Mouse (Mus musculus) adrenal gland, adult 18-20 months (tissue): ENCODE measurements at regions not wholly inside any gene's neighbourhood (a gene's known extent, or its start where the extent isn't known, plus 50 kb on each side); places are given as distances from the start of the nearest gene placed in this dataset.

ENCODE experiments used
- DNase-seq, 2 experiments: peaks; one replicate each; pipeline ENCODE4 v3.0.0; 2021 to 2022; ENCODE audit warnings: low spot score in 2 of 2

DNA sequence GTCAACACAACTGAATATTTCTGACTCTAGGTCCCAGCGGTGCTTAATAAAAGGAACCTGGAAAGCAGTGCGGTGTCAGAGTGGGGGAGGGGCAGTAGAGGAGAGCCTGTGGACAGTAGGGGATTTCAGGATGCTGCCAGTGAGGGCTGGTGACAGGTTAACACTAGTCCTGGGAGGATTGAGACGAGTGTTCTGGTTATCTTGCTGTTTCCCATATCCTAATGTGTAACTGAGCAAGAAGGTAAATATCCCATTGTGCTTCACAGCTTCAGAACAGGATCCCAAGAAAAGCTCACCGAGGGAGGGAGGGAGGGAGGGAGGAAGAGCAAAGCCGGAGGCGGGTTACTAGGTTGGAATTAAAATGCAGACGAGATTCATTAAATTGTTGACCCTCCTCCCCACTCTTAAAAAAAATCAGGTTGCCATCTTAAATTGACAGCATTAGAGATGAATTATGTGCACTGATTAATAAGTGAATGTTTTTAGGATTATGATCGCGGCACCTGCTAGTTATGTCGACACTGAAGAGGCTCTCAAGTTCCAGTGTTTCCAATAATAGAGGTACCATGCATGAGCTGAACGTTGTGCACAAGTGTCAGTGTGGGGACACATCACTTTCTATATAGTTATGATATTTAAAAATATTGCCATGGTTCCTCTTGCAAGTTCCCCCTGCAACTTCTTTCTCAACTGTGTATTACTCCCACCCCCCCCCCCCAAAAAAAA lies 1053.3 kb downstream of the 5730522E02Rik start:
- DNase-seq, result no peak

DNA sequence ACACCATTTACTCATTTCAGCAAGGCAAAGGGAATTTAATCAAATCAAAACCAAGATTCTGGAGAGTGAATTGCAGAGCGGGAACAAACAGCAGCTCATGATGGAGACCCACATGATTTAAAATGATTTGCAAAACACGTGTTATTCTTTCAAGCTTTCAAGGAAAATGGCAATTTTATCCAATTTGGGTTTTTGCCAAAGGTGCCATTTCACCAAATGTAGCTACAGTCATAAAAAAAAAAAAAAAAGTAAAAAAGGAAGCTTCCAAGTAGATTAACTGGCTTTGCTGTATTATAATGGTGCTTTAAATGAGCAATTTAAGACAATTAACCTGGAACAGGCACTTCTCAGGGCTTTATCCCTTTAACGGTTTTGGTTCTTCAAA lies 1052.7 kb downstream of the 5730522E02Rik start:
- DNase-seq, result no peak

DNA sequence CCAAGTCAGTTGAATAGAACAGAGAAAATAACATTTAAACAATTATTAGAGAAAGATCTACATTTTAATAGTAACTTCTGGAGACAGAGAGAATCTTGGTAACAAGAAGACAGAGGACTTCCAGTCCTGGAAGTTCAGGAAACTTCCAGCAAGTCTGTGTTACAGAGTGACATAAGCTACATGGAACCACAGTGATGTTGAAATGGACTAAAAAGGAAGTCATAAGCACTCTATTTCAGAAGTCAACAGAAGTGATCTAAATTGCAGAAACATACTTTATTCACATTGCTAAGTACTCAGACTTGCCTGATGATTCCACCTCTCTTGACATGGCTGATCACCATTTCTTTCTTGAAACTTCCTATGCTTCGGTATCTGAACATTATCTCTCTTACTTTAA lies 1051.7 kb downstream of the 5730522E02Rik start:
- DNase-seq, result no peak

DNA sequence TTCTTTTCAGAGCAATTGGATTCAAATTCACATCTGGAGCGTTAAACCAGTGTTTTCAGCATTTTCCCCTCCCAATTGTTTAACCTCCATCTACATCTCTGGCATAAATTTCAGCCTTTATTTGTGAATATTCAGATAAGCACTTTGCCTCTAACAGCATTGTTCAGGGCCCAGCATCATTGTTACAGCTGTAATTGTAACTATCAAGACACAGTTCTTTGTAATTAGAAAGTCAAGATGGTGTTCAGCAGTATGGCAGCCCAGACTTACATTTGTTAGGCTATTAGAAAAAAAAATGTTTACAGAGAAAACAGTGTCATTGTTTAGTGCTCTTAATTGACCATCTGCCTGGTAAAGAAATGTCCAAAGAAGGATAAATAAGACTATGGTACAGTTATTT lies 1042.6 kb downstream of the 5730522E02Rik start:
- no peak for DNase-seq

DNA sequence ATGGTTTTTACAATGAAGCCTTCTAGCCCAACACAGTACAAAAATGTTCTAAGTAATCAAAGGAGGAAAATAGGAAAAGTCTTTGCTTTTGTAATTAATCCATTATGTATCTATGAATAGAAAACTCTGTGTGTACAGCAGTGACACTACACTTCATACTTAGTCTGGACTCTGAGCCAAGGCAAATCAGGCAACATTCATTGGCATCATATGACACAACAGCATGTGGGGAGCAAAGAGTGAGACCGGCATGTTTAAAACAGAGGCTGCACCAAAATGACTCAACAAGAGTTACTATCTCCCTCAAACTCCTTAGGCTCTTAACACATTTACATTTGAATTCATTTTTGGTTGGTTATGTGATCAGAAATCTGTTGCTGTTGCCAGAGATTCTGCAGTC lies 1039.5 kb downstream of the 5730522E02Rik start:
- no peak for DNase-seq
